9 mouse cellular contexts compared by ENCODE assay signal in the genomic region with DNA sequence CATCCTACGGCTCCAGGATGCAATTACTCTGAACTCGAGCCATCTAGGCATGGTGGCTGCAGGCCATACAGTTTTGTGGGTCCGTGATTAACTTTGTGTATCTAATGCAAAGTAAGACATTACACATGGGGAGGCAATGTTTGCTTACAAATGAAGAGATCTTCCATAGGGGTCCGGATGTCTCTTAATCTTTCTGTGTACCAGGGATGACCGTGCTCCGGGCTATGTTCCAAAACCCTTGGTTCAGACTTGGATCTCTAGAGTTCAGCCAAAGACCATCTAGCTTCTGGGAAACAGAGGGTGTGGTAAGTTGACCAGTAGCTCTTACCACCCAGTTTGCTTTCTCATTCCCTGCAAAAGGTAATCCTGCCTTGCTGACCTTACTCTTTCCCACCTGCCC. TPM values are rescaled to one million over a fixed set of nuclear protein-coding genes. Genes with fewer than 3 reads are reported as not detected.
DNase-seq lines count a peak whose midpoint lies in the region; ATAC-seq and TF ChIP-seq lines count a peak whose summit lies in the region.
"Had no signal": no experiment of that assay in that cellular context is flagged by ENCODE, and none has a peak within 500 bp of the region (broad histone marks: within the 10 kb centered on the region; RNA-seq: fewer than 3 reads in every experiment).

No protein-coding gene starts in this region.

- intact Hi-C loops in gastrocnemius, adult 2 months (cut with DNase I), result loop anchor here (5.0 kb wide), 2 partner anchors 160 to 225 kb away; a partner anchor contains a TSS

- H3K27ac ChIP-seq in kidney, embryonic 14.5 days (ENCODE audit: low read depth, low read length), result no peak overlapping the region
- H3K27ac ChIP-seq in gastrocnemius, adult 2 months, result peak overlapping the region; percentile 68
- H3K27ac ChIP-seq in midbrain, postnatal 0 days (ENCODE audit: low read depth, low read length), result no peak overlapping the region
- H3K27ac ChIP-seq: liver, embryonic 15.5 days had no signal

- no peak overlapping the region for H3K9ac ChIP-seq in kidney, embryonic 14.5 days (ENCODE audit: low read depth, low read length)
- no peak overlapping the region for H3K9ac ChIP-seq in midbrain, postnatal 0 days (replicated peaks; ENCODE audit: low read length, poor library complexity, severe bottlenecking)
- H3K9ac ChIP-seq: liver, embryonic 15.5 days had no signal

- ATAC-seq in kidney, embryonic 14.5 days (ENCODE audit: low FRiP score, low TSS enrichment), result no peak
- ATAC-seq in midbrain, postnatal 0 days (ENCODE audit: low FRiP score), result no peak

- H3K4me3 ChIP-seq in kidney, embryonic 14.5 days (ENCODE audit: low read length), result no peak overlapping the region
- H3K4me3 ChIP-seq in gastrocnemius, adult 2 months, result peak overlapping the region; percentile 24
- H3K4me3 ChIP-seq in midbrain, postnatal 0 days (ENCODE audit: low read depth, low read length), result no peak overlapping the region
- H3K4me3 ChIP-seq: liver, embryonic 15.5 days had no signal

- H3K4me1 ChIP-seq in kidney, embryonic 14.5 days (ENCODE audit: control insufficient read depth, insufficient read depth, low read length), result no peaks in the 10 kb centered on the region
- H3K4me1 ChIP-seq in midbrain, postnatal 0 days (ENCODE audit: insufficient read depth, low read length), result no peaks in the 10 kb centered on the region

- no peak overlapping the region for H3K4me2 ChIP-seq in kidney, embryonic 14.5 days (replicated peaks; ENCODE audit: low read depth, low read length)
- no peak overlapping the region for H3K4me2 ChIP-seq in midbrain, postnatal 0 days (ENCODE audit: low read depth, low read length, poor library complexity, severe bottlenecking)
- H3K4me2 ChIP-seq: liver, embryonic 15.5 days had no signal

- peak; percentile 75 for DNase-seq in kidney, adult 11 months
- peak; percentile 92 for DNase-seq in adipocyte (ENCODE audit: low spot score)
- peak; percentile 54 for DNase-seq in gastrocnemius, adult 2 months
- peak; percentile 79 to 83 for DNase-seq in kidney, postnatal 25 days
- no peak for DNase-seq in right cerebral cortex, postnatal 4 days
- DNase-seq in right cerebral cortex, postnatal 14 days, result no peak
- DNase-seq in midbrain, postnatal 0 days (ENCODE audit: low spot score), result no peak

- 81% methylated on average over 6 of the region's 6 CpGs for whole genome bisulfite sequencing in kidney, embryonic 14.5 days
- 79% methylated on average over 6 of the region's 6 CpGs for WGBS in midbrain, postnatal 0 days

- H3K9me3 ChIP-seq in kidney, embryonic 14.5 days (ENCODE audit: control insufficient read depth, low read length), result no peaks in the 10 kb centered on the region
- H3K9me3 ChIP-seq in midbrain, postnatal 0 days (ENCODE audit: low read length), result no peaks in the 10 kb centered on the region
- H3K9me3 ChIP-seq: liver, embryonic 15.5 days had no signal

- no peaks in the 10 kb centered on the region for H3K27me3 ChIP-seq in kidney, embryonic 14.5 days (ENCODE audit: control insufficient read depth, insufficient read depth, low read length)
- no peaks in the 10 kb centered on the region for H3K27me3 ChIP-seq in midbrain, postnatal 0 days (ENCODE audit: insufficient read depth, low read length)
- H3K27me3 ChIP-seq: liver, embryonic 15.5 days had no signal

- no peaks in the 10 kb centered on the region for H3K36me3 ChIP-seq in kidney, embryonic 14.5 days (ENCODE audit: control insufficient read depth, insufficient read depth, low read length)
- no peaks in the 10 kb centered on the region for H3K36me3 ChIP-seq in midbrain, postnatal 0 days (ENCODE audit: insufficient read depth, low read length)
- H3K36me3 ChIP-seq: liver, embryonic 15.5 days had no signal

- TF ChIP-seq CTCF in gastrocnemius, adult 2 months (IDR thresholded peaks at IDR 0.05), result no peak
- TF ChIP-seq CTCF in midbrain, postnatal 0 days (IDR thresholded peaks at IDR 0.05), result no peak

RNA-seq across cellular contexts. Expression of a gene that starts 4.4 kb away (rescaled TPM):
- polyA plus RNA-seq in kidney, embryonic 14.5 days (2014; fragmentation: Nextera tagmentation; extraction: Ambion mirVana), result 4.5 and 5.9 TPM in 2 replicates
- total RNA-seq in gastrocnemius, adult 2 months (2021), result 10 to 100 TPM; 12.6 to 14.9 TPM
- 32.8 and 49.4 TPM in 2 replicates for total RNA-seq in midbrain, postnatal 0 days (2014; rRNA removed)
- 5.7 and 6.5 TPM in 2 replicates for polyA plus RNA-seq in midbrain, postnatal 0 days (2015; fragmentation: Nextera tagmentation; extraction: Ambion mirVana)

Comparison
In these comparisons a context has a peak if more than half of its experiments do, and no peak if none do; other contexts are left out.
1. DNase-seq: peak in kidney, adult 11 months (single experiment), adipocyte (single experiment), gastrocnemius, adult 2 months (single experiment) and kidney, postnatal 25 days (2 of 2); none in right cerebral cortex, postnatal 4 days (single experiment), right cerebral cortex, postnatal 14 days (single experiment) and midbrain, postnatal 0 days (single experiment).